Mouse (Mus musculus) embryonic facial prominence, embryonic 10.5 days (tissue): Measurements from ENCODE around the gene Ewsr1. TPM values are rescaled to one million over a fixed set of nuclear protein-coding genes. Genes with fewer than 3 reads are reported as not detected.
A peak's percentile ranks its signal among the peaks of the same experiment; 100 is the strongest.

Source experiments
- DNase-seq: peaks from one replicate; pipeline ENCODE4 v3.0.0-alpha.2; 2017; ENCODE audit warnings: low spot score
- H3K27ac ChIP-seq: fragments of 300-500 bp; sonication (generic); replicated peaks from 2 replicates; pipeline ENCODE4 v1.5.1; 2016; ENCODE audit warnings: mild to moderate bottlenecking
- H3K27me3 ChIP-seq: fragments of 300-500 bp; sonication (generic); replicated peaks from 2 replicates; pipeline ENCODE4 v1.6.1; 2016; ENCODE audit warnings: low read depth, mild to moderate bottlenecking; ENCODE audit not compliant: poor library complexity, severe bottlenecking
- H3K36me3 ChIP-seq: fragments of 300-500 bp; sonication (generic); replicated peaks from 2 replicates; pipeline ENCODE4 v1.6.1; 2016; ENCODE audit warnings: mild to moderate bottlenecking, moderate library complexity
- H3K4me1 ChIP-seq: fragments of 300-500 bp; sonication (generic); 2 replicates; pipeline ENCODE4 v1.6.1; 2016
- H3K4me3 ChIP-seq: fragments of 300-500 bp; sonication (generic); 2 replicates; pipeline ENCODE4 v1.5.1; 2016; ENCODE audit warnings: mild to moderate bottlenecking, moderate library complexity
- H3K9me3 ChIP-seq: fragments of 300-500 bp; sonication (generic); 2 replicates; pipeline ENCODE4 v1.6.1; 2016; ENCODE audit warnings: mild to moderate bottlenecking
- WGBS: fragments of 180-500 bp; shearing (Covaris S2); methylation state at CpG from one replicate; pipeline ENCODE4 v1.1.7; 2016; 5-methylcytosine and 5-hydroxymethylcytosine counted together
- polyA plus RNA-seq: library from polyadenylated mRNA; unstranded; fragments of >200 nt; fragmentation: Nextera tagmentation; extraction: Ambion mirVana; gene quantifications from 2 replicates; pipeline ENCODE4 v1.2.1, GENCODE M21; 2016

Gene Ewsr1
- polyA plus RNA-seq, 1 experiment from 2014 or later, result 969 TPM

- Histone ChIP-seq H3K27me3 (peaks cover 78% of the 10 kb centered on the region), H3K4me3 (peak overlapping the region; percentile 58), H3K9me3 (no peaks in the 10 kb centered on the region), H3K4me1 (peaks cover 72% of the 10 kb centered on the region), H3K36me3 (peaks cover 14% of the 10 kb centered on the region), H3K27ac (no peak overlapping the region; the same call in 1 of the 2 replicates)
- 9% methylated on average over 13 of the region's 13 CpGs for WGBS
- no peak for DNase-seq
Observed at GRCm38 (mm10) chr11:5062326-5062725, 36.7 kb downstream of the Ewsr1 start.

DNA sequence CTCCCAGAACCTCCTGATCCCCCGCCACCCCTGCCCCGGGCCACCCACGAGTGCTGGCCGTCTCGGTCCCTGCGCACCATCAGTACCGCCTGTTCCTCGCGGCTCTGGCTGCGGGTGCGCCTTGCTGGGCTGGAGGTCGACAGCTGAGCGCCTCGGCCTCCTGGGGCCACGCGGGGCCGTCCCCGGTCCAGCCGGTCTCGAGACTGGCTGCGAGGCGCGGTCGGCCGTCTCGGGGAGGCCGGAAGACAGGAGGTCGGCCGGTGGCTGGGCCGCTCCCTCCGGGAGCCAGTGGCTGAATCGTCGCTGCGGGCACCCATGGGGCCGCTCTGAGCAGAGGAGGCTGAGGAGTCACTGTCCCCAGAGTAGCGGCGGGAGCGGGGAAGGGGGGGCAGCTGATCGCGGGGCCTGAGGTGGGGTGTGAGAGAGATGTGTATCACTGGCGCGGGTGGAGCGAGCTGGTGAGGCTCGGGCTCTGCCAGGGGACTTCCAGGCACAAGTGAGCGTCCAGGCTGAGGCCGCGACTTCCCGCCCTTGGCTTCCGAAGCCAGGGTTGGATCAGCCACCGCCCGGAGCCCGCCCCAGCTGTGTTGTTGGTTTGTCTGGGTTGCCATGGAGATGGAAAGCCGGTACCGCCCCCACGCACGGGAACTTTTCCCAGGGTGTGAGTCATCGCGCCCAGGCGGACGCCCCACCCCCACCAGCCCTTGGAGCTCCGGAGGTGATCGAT lies 37.5 kb downstream of the Ewsr1 start:
- Histone ChIP-seq H3K4me3 (peak overlapping the region; percentile 58), H3K36me3 (peaks cover 11% of the 10 kb centered on the region; the same call in 1 of the 2 replicates), H3K9me3 (no peaks in the 10 kb centered on the region), H3K27me3 (peaks cover 85% of the 10 kb centered on the region), H3K4me1 (peaks cover 80% of the 10 kb centered on the region), H3K27ac (peak overlapping the region; percentile 67)
- peak; percentile 88 for DNase-seq
- WGBS, result 1% methylated on average over 62 of the region's 62 CpGs

- H3K27me3 ChIP-seq, result peaks cover 92% of the 10 kb centered on the region
- peaks cover 87% of the 10 kb centered on the region for H3K4me1 ChIP-seq
- 47% methylated on average over 28 of the region's 28 CpGs for WGBS
- peak; percentile 51 for DNase-seq
- no peaks in the 10 kb centered on the region for H3K9me3 ChIP-seq
- peaks cover 11% of the 10 kb centered on the region; the same call in 1 of the 2 replicates for H3K36me3 ChIP-seq
- peak overlapping the region; percentile 67; the same call in 1 of the 2 replicates for H3K27ac ChIP-seq
- H3K4me3 ChIP-seq, result peak overlapping the region; percentile 58
Observed at GRCm38 (mm10) chr11:5060756-5061412, 38.2 kb downstream of the Ewsr1 start.

- peak; percentile 72 for DNase-seq
- H3K36me3 ChIP-seq, result peaks cover 11% of the 10 kb centered on the region; the same call in 1 of the 2 replicates
- WGBS, result 8% methylated on average over 27 of the region's 27 CpGs
- peaks cover 90% of the 10 kb centered on the region for H3K4me1 ChIP-seq
- peak overlapping the region; percentile 2; the same call in 1 of the 2 replicates for H3K4me3 ChIP-seq
- H3K9me3 ChIP-seq, result no peaks in the 10 kb centered on the region
- no peak overlapping the region for H3K27ac ChIP-seq
- peaks cover 100% of the 10 kb centered on the region for H3K27me3 ChIP-seq
Observed at GRCm38 (mm10) chr11:5059704-5060156, 39.3 kb downstream of the Ewsr1 start.

- peaks cover 11% of the 10 kb centered on the region; the same call in 1 of the 2 replicates for H3K36me3 ChIP-seq
- DNase-seq, result peak; percentile 56
- 18% methylated on average over 14 of the region's 14 CpGs for WGBS
- H3K27me3 ChIP-seq, result peaks cover 100% of the 10 kb centered on the region
- H3K4me1 ChIP-seq, result peaks cover 86% of the 10 kb centered on the region
- no peak overlapping the region for H3K27ac ChIP-seq
- H3K9me3 ChIP-seq, result no peaks in the 10 kb centered on the region
- peak overlapping the region; percentile 2; the same call in 1 of the 2 replicates for H3K4me3 ChIP-seq
Observed at GRCm38 (mm10) chr11:5059230-5059629, 39.8 kb downstream of the Ewsr1 start.

GRCm38 (mm10) chr11:5058783-5059182 lies 40.3 kb downstream of the Ewsr1 start:
- H3K4me3 ChIP-seq, result peak overlapping the region; percentile 62; the same call in 1 of the 2 replicates
- H3K9me3 ChIP-seq, result no peaks in the 10 kb centered on the region
- H3K27me3 ChIP-seq, result peaks cover 98% of the 10 kb centered on the region
- H3K27ac ChIP-seq, result no peak overlapping the region
- peaks cover 83% of the 10 kb centered on the region for H3K4me1 ChIP-seq
- WGBS, result 31% methylated on average over 9 of the region's 9 CpGs
- H3K36me3 ChIP-seq, result peaks cover 11% of the 10 kb centered on the region; the same call in 1 of the 2 replicates
- no peak for DNase-seq

GRCm38 (mm10) chr11:5057856-5058641 lies 41.0 kb downstream of the Ewsr1 start, which contains the start of gene Rasl10a:
Gene Rasl10a (plus strand): TSS chr11:5058128.
- peak; percentile 63 for DNase-seq
- peaks cover 91% of the 10 kb centered on the region for H3K27me3 ChIP-seq
- H3K36me3 ChIP-seq, result peaks cover 5% of the 10 kb centered on the region; the same call in 1 of the 2 replicates
- no peaks in the 10 kb centered on the region for H3K9me3 ChIP-seq
- WGBS, result 3% methylated on average over 76 of the region's 77 CpGs
- H3K4me3 ChIP-seq, result peak within 1 kb of the TSS; percentile 62
- H3K4me1 ChIP-seq, result peaks cover 77% of the 10 kb centered on the region
- H3K27ac ChIP-seq, result peak within 1 kb of the TSS; percentile 48; the same call in 1 of the 2 replicates

- peaks cover 71% of the 10 kb centered on the region for H3K4me1 ChIP-seq
- no peaks in the 10 kb centered on the region for H3K9me3 ChIP-seq
- H3K36me3 ChIP-seq, result peaks cover 5% of the 10 kb centered on the region; the same call in 1 of the 2 replicates
- DNase-seq, result peak; percentile 35
- 15% methylated on average over 8 of the region's 8 CpGs for WGBS
- peaks cover 85% of the 10 kb centered on the region for H3K27me3 ChIP-seq
- H3K27ac ChIP-seq, result 0 out of 2 replicates have a peak overlapping the region, but pooled peaks have one; percentile 48
- peak overlapping the region; percentile 62 for H3K4me3 ChIP-seq
Observed at GRCm38 (mm10) chr11:5057541-5057855, 41.6 kb downstream of the Ewsr1 start.

DNA sequence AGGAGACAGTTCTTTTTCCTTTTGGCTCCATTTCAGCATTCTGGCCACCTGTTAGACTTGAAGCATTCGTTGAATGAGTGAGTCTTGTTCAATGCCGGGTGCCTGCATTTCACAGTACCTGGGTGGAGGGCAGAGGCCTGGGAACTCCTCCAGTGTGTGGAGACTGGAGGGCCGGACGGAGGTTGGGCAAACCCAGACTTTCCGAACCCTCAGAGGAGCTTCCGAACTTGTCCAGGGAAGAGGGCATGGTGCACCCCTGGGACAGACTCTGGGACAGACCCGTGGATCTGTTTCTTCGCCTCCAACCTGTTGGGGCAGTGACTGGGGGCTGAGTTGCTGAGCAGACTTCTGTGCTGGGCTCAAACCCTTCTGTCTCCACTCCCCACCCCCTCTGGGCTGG lies 42.0 kb downstream of the Ewsr1 start:
- DNase-seq, result no peak
- H3K4me3 ChIP-seq, result no peak overlapping the region; the same call in 1 of the 2 replicates
- H3K27me3 ChIP-seq, result peaks cover 81% of the 10 kb centered on the region
- H3K36me3 ChIP-seq, result peaks cover 5% of the 10 kb centered on the region; the same call in 1 of the 2 replicates
- H3K9me3 ChIP-seq, result no peaks in the 10 kb centered on the region
- H3K27ac ChIP-seq, result no peak overlapping the region
- WGBS, result 50% methylated on average over 8 of the region's 8 CpGs
- peaks cover 67% of the 10 kb centered on the region for H3K4me1 ChIP-seq

GRCm38 (mm10) chr11:5055945-5056938 lies 42.8 kb downstream of the Ewsr1 start:
- Histone ChIP-seq H3K4me3 (peak overlapping the region; percentile 17; the same call in 1 of the 2 replicates), H3K27ac (no peak overlapping the region), H3K4me1 (peaks cover 59% of the 10 kb centered on the region), H3K36me3 (peaks cover 5% of the 10 kb centered on the region; the same call in 1 of the 2 replicates), H3K27me3 (peaks cover 72% of the 10 kb centered on the region), H3K9me3 (no peaks in the 10 kb centered on the region)
- DNase-seq, result peak; percentile 43
- WGBS, result 25% methylated on average over 23 of the region's 23 CpGs

DNA sequence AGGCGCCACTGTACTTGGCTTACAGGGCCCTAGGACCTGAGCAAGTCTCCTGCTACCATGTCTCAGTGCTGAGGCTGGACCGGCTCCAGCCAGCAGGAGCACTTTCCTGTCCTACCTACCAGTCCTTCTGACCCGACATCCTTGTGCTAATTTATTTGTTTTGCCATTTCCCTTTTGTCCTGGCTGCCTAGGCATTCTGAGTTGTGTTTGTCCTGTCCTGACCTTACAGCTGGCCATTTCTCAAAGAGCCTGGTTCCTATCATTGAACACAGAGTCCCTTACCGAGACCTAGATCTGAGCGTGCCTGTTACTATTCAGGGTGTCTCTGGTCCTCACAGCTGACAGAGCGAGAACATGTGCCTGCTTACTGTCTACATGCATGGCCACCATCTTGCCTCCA lies 44.2 kb downstream of the Ewsr1 start:
- H3K27ac ChIP-seq, result no peak overlapping the region
- H3K36me3 ChIP-seq, result no peaks in the 10 kb centered on the region
- peaks cover 59% of the 10 kb centered on the region for H3K27me3 ChIP-seq
- WGBS, result 65% methylated on average over 6 of the region's 6 CpGs
- H3K9me3 ChIP-seq, result no peaks in the 10 kb centered on the region
- no peak for DNase-seq
- H3K4me3 ChIP-seq, result no peak overlapping the region
- peaks cover 52% of the 10 kb centered on the region for H3K4me1 ChIP-seq
